Mouse (Mus musculus) thymus, postnatal 25 days (tissue): ENCODE measurements around the gene Cyct.

Experiments used
- DNase-seq: peaks from one replicate; pipeline ENCODE4 v3.0.0; 2022

Cyct gene

GRCm38 (mm10) chr2:76334596-76334995 lies 25.7 kb downstream of the Cyct start:
- no peak for DNase-seq

GRCm38 (mm10) chr2:76332161-76332805 lies 28.0 kb downstream of the Cyct start:
- DNase-seq: no peak

DNA sequence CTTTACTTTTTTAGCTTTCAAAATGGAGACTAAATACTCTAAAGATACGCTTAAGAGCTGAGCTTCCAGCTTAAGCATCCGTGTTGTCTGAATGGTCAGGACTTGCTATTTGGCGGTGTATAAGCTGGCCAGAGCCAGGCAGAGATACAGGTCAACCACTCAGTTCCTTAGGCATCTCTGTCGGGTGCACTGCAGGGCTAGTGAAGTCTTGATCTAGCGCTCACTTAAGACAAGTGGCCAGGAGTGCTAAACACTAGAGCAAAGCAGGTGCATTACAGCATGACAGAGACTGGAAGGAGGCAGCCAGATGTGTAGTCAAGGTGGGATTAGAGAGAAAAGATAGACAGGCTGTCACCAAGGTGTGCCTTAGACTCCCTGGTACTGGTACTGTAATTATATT lies 30.2 kb downstream of the Cyct start:
- no peak for DNase-seq

DNA sequence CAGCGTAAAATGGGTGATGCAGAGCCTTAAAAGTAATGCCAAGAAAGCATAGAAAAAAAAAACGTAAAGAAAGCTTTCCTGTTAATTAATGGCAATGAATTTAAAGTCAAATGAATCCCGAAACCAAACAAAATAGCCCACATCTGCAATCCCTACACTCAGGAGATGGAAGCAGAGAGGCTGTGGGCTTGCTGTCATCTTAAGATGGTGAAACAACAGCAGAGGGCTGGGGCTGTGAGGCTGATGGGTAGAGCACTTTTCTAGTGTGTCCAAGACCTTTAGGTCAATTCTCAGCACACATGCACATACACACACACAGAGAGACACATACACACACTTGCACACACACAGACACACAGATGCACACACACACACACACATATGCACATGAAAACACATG lies 34.1 kb downstream of the Cyct start:
- no peak for DNase-seq

DNA sequence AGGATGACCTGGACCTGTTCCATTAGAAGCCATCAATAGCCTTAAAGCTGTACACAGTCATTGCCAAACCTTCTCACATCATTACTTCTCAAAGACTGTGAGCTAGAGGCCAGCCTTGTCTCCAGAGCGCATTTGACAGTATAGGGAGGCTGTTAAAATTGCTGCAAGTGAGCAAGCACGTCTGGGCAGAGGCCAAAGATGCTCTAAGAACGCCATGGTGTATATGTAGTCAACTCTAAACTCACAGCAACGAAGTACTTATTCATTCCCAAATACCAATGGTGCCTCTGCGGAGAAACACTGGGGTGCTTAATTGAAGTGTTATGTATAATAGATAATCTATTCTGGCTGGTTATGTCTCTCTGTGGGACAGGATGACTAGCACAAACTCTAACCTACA lies 35.8 kb downstream of the Cyct start:
- DNase-seq: no peak

DNA sequence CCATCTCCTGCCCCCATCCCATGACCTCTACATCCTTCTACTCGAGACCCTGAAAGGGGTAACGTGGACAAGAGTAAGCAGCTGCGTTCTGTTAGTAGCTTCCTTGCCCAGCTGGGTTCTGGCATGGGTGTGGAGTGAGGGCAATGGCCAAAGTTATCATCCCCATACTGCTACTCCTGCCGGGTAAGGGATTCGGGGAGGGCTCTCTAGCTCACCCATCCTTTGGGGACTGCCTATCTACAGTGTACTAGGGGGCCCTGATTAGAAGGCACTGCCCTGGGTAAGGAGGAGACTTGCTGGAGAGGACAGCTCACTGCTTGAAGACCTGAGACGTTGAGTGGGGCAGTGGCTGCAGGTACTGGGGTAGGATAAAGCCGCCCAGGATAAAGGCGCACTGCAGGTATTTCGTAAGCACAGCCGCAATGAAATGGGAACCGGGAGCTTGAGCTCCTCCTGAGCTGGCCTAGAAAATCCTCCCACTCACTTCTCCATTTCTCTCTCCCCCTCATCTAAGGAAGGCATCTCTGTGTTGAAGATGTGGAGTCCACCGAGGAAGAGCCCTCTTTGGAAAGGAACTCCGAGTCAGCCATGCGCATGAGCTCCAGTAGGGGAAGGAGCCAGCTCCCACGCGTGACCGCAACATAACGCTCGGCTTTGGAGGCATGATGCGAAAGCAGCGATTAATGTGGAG lies 36.9 kb downstream of the Cyct start:
- no peak for DNase-seq

DNA sequence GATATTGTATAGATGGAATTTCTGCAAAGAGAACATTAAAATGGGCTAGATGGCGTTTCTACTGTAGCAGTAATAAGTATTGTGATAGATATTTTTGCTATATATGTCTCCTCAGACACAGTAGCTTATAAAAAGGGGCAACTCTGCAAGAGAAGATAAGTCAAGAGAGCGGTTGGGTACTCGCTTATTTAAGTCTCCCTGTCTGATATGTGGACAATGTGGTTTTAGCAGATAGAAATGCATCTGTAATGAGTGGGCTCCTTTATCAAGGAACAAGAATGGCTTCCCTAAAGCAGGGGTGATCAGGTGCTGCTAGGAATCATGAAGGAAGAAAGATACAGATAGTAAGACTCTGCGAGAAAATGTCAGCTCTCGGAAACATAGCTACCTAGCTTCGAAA lies 39.9 kb downstream of the Cyct start:
- DNase-seq: no peak

GRCm38 (mm10) chr2:76319231-76319630 lies 41.0 kb downstream of the Cyct start:
- DNase-seq: no peak
